Mouse (Mus musculus): Measurements from ENCODE around the gene Cnr2. TPM values are rescaled to one million over a fixed set of nuclear protein-coding genes. Genes with fewer than 3 reads are reported as not detected.
"Not testable (repeated sequence)": the region's sequence is repeated elsewhere in the genome, so short reads cannot be mapped to it uniquely, and the experiment has no call there.

The Cnr2 gene
- total RNA-seq, 1 experiment from 2014 or later: 2.2 TPM

DNA sequence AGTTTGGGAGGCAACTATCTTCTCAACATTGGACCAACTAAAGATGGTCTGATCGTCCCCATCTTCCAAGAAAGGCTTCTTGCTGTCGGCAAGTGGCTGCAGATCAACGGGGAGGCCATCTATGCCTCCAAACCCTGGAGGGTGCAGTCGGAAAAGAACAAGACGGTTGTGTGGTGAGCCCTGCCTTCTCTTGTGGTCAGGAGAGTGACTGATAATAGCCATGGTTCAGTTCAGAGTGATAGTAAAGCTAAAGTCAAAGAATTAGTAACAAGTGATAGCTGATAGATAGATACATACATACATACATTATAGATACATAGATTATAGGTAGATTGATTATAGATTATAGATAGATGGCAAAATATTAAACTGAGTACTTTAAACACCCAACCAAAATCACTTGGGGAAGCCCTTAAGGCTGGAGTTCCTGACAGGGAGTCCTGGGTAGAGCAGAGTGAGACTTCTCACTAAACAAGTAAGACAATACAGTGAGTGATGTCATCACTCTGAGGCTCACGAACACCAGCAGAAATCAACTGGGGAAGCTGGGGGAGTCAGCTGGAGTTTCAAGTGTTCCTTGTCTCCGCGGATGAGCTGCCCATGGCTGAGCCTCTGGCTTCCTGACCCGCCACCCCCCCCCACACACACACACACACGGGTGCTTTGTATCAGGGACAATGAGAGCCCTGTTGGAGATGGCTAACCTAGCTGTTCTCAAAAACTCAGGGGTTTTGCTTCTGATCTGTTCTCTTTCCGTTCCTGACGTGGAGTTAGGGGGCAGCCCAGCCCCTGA is 39.7 kb downstream of the Cnr2 start:
- no peak for DNase-seq

DNA sequence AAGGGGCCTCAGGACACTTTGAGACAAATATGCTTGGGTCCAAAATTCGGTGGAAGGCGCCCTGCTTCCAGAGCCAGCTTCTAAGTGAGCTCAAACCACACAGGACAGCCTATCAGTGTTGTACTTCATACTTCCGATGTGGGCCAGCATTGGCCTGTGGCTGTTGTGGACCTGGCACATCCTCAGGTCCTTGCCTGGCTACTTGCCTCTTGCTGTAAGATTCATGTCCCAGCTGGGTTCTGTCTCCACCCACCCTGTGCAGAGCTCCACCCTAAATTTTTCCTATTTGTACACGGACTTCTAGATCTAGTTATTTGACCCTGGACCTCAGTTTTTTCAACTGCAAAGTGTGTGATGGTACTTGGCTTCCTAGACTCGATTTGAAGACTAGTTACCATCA is 40.3 kb downstream of the Cnr2 start:
- DNase-seq: no peak

DNA sequence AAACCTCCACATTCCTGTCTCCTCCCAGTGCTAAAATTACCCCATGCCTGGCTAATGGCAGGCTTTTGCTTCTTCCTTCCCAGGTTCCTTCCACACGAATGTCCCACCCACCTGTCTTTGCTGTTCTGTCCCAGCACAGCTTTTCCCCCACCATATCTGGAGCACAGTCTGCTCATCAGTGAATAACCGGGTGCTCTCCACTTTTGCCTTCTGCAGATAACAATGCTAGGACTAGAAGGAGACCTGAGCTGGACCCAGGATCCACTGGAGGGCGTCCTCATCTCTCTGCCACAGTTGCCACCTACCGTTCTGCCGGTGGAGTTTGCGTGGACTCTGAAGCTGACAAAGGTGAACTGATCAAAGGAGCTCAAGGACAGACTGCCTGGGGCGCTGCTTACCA is 43.7 kb downstream of the Cnr2 start:
- no peak for DNase-seq

DNA sequence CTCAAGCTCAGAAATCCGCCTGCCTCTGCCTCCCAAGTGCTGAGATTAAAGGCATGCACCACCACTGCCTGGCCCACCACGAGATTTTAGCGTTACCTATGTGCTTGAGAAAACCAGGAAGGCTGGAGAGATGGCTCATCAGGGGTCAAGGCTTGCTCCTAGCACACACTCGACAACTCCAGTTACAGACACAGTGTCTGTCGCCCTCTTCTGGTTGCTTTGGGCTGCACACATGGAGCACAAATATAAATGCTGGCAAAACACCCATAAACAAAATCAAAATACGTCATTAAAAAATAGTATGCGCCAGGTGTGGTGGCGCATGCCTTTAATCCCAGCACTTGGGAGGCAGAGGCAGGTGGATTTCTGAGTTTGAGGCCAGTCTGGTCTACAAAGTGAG is 45.8 kb downstream of the Cnr2 start:
- not testable (repeated sequence) for DNase-seq

DNA sequence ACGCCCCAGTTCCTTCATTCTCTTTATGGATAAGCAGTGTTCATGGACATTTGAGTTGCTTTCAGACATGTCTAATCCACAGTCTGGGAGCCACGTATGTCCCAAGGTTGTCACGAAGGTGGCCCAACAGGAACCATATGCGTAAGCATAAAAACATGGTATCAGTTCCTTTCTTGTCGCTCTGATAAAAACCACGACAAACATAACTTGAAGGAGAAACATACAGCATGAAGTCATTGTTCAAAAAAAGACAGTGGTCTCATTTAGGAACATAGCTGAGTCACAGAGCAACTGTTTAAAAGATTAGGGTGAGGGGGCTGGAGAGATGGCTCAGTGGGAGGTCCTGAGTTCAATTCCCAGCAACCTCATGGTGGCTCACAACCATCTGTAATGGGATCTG is 47.0 kb downstream of the Cnr2 start:
- DNase-seq: no peak

DNA sequence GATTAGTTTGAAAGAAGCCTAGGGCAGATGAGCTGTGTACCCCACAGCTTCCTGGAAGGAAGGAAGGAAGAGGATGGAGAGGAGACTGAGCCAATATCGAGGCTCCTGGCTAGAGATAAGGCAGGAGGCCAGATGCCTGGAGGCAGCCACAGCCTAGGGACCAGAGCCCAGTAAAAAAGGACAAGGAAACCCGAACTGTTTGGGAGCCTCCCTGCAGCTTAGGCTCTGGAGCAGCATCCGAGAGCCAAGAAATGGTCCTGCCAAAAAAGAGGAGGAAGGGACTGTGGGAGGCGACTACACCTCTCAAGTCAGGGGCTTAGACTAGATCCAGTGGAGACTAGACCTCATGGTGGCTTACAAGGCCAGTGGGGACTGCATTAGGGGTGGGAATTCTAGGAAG is 48.2 kb downstream of the Cnr2 start:
- DNase-seq: no peak

DNA sequence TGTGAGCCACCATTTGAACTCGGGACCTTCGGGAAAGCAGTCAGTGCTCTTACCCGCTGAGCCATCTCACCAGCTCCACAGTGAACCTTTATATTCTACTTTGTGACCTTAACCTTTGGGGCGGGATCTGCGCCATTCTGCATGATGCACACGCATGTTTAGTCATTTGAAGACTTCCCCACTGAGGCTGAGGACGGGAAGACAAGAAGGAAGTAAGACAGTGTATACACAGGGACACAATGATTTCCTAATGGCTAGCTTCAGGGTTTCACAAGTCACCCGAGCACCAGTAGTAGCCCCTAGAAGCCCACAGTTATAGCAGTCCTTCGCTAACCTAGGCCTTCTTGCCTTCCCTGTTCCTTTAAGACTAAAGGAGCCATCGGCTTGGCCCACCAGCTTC is 50.5 kb downstream of the Cnr2 start:
- no peak for DNase-seq

DNA sequence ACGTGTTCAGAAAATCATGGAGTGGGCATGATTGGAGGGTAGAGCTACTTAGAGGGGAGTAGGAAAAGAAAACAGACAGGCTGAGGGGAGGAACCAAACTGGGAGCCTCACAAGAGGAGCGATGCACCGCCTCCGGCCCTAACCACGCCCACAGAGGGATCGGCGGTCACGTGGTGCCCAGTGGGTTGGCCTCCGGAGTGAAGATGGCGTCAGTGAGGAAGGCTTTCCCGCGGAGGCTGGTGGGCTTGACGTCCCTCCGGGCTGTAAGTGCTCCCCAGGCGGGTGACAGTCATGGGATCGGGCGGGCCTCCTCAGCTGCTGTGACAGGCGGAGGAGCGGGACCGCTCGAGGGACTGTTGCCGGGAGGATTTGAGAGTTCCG is 51.1 kb downstream of the Cnr2 start, which contains the start of gene Hmgcl:
Hmgcl (plus strand) TSS at position 171 of the 381 bp plus-strand sequence.
- peak; percentile 95 for DNase-seq

DNA sequence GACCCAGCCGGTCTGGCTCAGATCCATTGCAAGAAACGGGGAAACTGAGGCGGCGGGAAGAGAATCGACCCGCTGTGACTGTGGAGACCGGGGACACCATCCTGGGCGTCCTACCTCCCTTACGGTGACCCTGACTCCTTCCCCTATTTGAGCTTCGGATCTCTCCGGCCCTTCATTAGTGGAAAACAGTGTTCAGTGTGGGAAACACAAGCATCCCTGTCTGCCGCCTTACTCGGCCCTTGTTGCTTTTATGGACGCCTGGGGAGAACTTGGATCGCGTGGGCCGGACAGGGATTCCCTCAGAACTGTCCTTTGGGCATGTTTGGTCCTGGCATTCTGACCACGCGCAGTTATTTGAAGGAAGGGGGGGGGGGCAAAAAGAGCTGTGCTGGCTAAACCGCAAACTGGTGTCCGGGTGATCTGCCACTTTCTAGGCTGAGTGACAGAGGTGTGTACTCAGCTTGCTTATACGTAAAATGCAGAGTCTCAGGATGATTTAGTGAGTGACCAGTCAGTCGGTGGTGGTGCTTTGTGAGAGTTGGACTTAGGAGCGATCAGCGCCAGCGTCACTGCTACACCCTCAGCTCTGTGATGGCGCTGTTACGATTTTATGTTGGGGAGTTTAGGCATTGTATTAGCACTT is 51.6 kb downstream of the Cnr2 start:
- no peak for DNase-seq

DNA sequence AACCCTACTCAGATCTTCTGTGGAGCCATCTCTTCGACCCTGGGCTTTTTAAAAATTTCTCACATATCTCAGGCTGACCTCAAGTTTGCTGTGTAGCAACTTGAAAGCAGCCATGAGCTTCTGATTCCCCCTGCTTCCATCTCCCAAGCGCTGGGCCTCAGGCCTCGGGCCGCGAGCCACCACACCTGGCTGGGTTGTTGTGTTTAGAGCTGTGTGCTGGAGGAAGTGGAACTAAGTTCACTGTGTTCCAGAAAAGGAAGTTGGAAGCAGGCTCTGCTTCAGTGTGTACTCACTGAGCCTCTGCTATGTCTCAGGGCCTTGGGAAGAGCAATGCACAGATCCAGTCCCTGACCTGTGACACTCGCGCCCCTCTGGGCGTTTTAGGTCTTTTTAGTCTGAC is 52.9 kb downstream of the Cnr2 start:
- DNase-seq: no peak

DNA sequence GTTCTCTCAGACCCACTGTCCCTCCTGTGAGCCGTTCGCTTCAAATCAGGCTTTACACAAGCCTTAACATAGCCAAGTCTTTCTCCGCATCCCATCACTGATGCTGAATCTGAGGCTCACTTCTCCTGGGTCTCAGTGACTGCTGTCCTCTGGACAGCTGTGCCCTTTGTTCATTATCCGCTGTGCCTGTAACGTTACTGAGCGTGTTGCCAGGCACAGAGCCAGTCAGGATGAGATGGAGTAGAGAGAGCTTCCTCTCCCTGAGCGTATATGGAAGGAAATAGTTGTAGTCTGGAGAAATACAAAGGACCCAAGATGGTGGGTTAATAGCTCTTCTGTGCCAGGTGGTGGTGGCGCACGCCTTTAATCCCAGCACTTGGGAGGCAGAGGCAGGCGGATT is 54.3 kb downstream of the Cnr2 start:
- no peak for DNase-seq

DNA sequence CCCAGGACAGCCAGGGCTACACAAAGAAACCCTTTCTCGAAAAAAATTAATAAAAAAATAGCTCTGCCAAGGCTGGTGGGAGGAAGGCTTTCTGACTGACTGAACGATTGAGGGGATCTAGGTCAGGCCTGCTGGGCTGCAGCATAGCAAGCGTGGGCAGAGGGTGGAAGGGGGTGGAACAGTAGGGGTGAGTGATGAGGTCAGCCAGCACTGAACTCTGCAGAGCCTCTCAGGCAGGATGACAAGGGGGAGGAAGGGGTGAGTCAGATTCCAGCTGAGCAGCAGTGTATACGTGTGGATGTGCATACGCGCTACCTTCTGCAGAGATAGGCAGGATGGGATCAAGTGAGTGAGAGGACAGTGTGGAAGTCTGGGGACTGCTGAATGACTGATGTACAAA is 54.7 kb downstream of the Cnr2 start:
- DNase-seq: no peak

DNA sequence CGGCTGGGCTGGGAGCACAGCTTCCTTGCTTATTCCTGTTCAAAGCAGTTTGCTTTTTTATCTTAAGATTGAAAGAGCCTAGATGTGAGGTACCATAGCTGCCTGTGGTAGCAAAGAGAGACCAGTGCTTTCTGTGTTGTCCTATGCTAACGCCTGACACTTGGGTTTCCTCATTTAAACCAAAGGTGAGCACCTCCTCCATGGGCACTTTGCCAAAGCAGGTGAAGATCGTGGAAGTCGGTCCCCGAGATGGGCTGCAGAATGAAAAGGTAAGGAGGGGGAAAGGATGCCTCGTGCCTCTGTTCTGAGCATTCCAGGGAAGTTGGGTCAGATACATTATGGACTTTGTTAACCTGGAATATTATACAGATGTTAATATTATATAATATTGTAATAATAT is 55.2 kb downstream of the Cnr2 start:
- DNase-seq: no peak

DNA sequence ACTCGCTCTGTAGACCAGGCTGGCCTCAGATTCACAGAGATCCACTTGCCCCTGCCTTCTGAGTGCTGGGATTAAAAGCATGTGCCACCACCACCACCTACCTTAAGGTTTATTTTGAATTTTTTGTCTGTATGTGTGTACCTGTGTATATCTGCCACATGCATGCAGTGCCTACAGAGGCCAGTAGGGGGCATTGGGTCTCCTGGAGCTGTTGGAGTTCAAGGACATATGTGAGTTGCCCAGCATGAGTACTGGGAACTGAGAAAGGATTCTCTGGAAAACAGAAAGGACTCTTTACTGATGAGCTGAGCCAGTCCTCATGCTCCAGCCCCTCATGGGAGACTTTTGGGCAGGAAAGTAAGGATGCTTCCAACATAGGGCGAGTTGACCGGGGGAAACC is 56.3 kb downstream of the Cnr2 start:
- DNase-seq: no peak

DNA sequence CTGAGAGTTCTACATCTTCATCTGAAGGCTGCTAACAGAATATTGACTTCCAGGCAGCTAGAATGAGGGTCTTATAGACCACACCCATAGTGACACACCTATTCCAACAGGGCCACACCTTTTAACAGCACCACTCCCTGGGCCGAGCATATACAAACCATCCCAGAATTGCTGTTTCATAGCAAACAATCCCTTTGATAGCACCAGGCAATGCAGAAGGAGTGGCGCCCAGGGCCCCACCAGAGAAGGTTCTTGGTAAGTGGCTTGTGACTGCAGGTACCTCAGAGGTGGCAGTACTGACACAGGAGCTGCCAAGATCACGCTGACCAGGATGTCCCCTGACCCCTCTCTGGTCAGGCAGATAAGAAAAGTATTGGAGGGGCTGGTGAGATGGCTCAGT is 58.0 kb downstream of the Cnr2 start:
- DNase-seq: no peak

DNA sequence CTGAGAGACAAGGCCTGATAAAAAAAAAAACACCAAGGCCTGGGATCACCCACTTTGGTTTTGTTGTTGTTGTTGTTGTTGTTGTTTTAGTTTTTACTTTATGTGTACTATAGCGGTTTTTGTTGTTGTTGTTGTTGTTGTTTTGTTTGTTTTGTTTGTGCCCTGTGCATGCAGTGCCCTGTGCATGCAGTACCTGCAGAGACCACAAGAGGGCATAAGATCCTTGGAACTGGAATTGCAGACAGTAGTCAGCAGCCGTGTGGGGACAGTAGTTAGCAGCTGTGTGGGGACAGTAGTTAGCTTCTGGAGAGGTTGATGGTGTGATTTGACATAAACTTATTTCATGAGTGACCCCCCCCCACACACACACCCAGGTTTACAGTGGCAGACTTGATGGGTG is 59.0 kb downstream of the Cnr2 start:
- DNase-seq: peak; percentile 70

DNA sequence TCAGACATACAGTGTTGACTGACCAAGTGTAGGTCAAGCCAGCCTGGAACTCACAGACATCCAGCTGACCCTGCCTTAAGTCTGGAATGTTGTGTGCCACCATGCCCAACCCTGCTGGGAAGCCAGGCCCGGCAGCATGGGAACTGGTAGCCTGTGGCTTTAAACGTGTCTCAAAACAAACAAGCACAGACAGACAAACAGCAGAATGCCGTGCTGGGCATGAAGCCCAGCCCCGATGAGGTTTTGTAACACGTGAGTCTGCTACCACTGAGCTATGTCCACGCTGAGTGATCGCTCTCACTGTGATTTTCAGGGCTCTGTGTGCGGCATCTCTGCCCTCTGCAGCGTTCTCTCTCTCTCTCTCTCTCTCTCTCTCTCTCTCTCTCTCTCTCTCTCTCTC is 60.7 kb downstream of the Cnr2 start:
- DNase-seq: no peak

DNA sequence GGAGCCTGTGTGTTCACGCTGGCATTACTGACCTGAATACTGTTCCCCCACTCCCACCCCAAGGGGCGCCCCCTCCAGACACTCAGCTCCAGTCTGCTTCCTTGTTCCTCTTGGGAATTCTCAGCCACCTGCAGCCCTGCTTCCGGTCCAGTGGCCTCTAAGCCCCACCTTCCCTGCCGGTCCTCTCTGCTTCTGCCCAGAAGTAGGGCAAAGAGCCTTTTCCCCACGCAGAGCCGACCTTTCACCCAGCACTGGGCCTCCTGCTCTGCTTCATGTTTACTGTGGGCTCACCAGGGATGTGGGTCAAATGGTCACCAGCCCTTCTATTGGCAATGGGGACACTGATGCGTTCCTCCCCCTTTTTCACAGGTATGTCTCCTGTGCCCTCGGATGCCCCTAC is 63.2 kb downstream of the Cnr2 start:
- no peak for DNase-seq

DNA sequence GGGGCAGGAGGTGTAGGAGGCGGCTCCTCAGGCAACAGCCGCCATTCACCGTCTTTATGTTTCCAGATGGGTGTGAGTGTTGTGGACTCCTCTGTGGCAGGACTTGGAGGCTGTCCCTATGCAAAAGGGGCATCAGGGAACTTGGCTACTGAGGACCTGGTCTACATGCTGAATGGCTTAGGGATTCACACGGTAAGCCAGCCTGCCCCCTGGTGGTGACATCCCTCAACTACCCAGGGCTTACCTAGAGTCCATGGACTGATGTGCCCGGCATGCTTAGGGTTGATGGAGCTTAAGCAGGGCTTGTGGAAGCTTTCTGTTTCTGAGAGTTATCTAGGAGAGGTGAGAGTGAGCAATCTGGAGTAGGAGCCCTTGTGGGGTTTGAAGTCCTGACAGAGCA is 65.5 kb downstream of the Cnr2 start:
- DNase-seq: peak; percentile 81

DNA sequence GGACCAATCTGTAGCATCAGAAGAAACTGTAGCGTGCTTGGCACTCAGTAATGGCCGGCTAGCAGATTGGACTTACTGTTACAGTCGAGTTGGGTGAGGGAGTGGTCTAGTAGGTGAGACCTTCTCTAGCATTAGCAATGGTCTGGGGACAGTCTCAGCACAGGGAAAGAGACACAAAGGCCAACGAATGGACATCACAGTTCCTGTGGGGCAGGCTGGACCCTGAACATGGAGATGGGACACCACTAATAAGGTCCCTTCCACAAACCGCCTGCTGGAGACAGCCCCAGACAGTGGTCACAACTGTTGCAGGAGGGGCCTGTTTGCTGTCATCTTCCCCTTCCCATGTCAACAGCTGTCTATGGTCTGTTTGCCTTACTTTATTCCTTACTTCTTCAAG is 66.5 kb downstream of the Cnr2 start:
- no peak for DNase-seq

DNA sequence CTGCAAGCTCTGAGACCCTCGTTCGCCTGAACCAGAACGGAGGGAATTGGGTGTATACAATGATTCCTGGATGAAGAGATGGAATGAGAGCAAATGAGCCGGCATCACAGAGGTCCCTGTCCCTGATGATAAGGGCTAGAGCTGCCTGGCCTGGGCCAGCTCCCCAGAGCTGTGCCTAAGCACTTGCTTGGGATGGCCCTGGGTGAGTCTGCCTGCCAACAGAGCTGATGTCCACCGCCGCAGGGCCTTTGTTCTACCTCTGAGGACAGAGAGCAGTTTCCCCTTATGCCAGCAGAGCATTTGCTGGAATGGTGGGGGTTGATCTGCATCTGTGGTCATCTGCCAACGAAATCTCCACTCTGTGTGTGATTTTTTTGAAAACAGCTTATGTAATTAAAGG is 67.0 kb downstream of the Cnr2 start:
- DNase-seq: no peak

DNA sequence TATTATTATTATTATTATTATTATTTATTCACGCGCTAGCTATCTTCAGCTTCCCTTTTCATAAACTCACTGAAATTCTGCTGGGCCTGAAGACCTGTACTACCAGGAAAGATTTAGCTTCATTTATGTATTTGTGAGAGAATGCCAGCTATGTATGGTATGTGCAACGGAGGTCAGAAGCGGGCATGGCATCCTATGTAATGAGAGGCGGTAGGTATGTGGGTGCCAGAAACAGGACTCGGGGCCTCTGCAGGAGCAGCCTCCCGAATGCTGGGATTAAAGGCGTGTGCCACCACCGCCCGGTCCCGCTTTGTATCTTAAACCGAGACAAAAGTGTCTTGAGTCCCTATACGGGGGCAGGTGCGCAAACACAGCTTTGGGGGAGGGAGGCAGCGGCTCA is 67.8 kb downstream of the Cnr2 start:
- DNase-seq: no peak

DNA sequence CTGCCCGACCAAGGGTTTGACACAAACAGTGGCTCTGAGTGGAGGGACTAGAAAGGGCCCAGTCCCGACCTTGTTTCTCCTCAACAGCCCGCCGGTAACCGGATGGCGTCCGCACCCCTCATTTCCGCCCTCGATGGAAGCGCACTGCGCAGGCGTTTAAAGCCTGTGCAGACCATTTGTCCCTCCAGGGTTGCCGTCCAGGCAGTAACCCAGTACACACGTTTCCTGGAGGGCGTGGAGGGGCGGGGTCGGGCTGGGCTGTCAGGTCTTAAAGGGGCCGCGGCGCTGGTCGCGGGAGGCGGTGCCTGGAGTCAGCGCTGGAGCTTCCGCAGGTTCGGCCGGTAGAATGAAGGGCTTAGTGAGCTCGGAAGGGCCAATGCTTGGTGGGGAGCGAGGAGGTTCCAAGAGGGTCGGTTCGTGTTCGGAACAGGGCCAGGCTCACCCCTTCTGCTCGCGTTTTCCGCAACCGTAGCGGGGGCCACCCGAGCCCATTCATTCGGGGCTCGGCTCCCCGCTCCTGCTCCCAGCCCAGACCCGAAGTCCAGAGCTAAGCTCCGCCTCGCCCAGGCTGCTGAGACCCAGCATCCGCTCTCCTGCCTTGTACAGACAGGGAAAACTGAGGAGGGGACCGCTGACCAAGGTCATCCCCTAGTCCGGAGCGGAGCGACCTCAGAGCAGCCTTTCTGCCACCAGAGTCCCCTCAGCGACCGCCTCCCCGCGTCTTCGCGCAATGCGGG is 68.4 kb downstream of the Cnr2 start, which contains the start of gene Gale:
Gale (plus strand) TSS at position 271 of the 737 bp plus-strand sequence.
- peak; percentile 96 for DNase-seq

All from adrenal gland, postnatal 25 days (tissue).